Mouse (Mus musculus): ENCODE measurements around the gene Fbxl15.
A peak's percentile ranks its signal among the peaks of the same experiment; 100 is the strongest.

Fbxl15 gene

GRCm38 (mm10) chr19:46308706-46309435 lies 19.1 kb upstream of the Fbxl15 start:
- peak; percentile 87 for DNase-seq (ENCODE audit: low read depth, low spot score)

- DNase-seq (ENCODE audit: low read depth, low spot score) = no peak
Observed at GRCm38 (mm10) chr19:46309651-46310305, 18.2 kb upstream of the Fbxl15 start.

- DNase-seq (ENCODE audit: low read depth, low spot score) = no peak
Observed at GRCm38 (mm10) chr19:46310312-46310865, 17.6 kb upstream of the Fbxl15 start.

- no peak for DNase-seq (ENCODE audit: low read depth, low spot score)
Observed at GRCm38 (mm10) chr19:46311341-46311740, 16.6 kb upstream of the Fbxl15 start.

GRCm38 (mm10) chr19:46312566-46312965 lies 15.4 kb upstream of the Fbxl15 start:
- no peak for DNase-seq (ENCODE audit: low read depth, low spot score)

- DNase-seq (ENCODE audit: low read depth, low spot score) = no peak
Observed at GRCm38 (mm10) chr19:46313116-46313515, 14.9 kb upstream of the Fbxl15 start.

- no peak for DNase-seq (ENCODE audit: low read depth, low spot score)
Observed at GRCm38 (mm10) chr19:46313591-46313990, 14.4 kb upstream of the Fbxl15 start.

GRCm38 (mm10) chr19:46314151-46314601 lies 13.8 kb upstream of the Fbxl15 start:
- DNase-seq (ENCODE audit: low read depth, low spot score) = no peak

- no peak for DNase-seq (ENCODE audit: low read depth, low spot score)
Observed at GRCm38 (mm10) chr19:46314872-46315742, 12.9 kb upstream of the Fbxl15 start.

- no peak for DNase-seq (ENCODE audit: low read depth, low spot score)
Observed at GRCm38 (mm10) chr19:46315752-46316610, 12.0 kb upstream of the Fbxl15 start.

- no peak for DNase-seq (ENCODE audit: low read depth, low spot score)
Observed at GRCm38 (mm10) chr19:46316846-46317545, 11.0 kb upstream of the Fbxl15 start.

GRCm38 (mm10) chr19:46317546-46317885 lies 10.5 kb upstream of the Fbxl15 start:
- DNase-seq (ENCODE audit: low read depth, low spot score) = no peak

GRCm38 (mm10) chr19:46318031-46318471 lies 9.9 kb upstream of the Fbxl15 start:
- no peak for DNase-seq (ENCODE audit: low read depth, low spot score)

- no peak for DNase-seq (ENCODE audit: low read depth, low spot score)
Observed at GRCm38 (mm10) chr19:46318586-46319378, 9.2 kb upstream of the Fbxl15 start.

GRCm38 (mm10) chr19:46320076-46320785 lies 7.8 kb upstream of the Fbxl15 start:
- DNase-seq (ENCODE audit: low read depth, low spot score) = no peak

- DNase-seq (ENCODE audit: low read depth, low spot score) = peak; percentile 50
Observed at GRCm38 (mm10) chr19:46321101-46321943, 6.7 kb upstream of the Fbxl15 start.

GRCm38 (mm10) chr19:46322144-46322995 lies 5.6 kb upstream of the Fbxl15 start:
- DNase-seq (ENCODE audit: low read depth, low spot score) = no peak
